Mouse (Mus musculus): Measurements from ENCODE around the gene Tpmt. TPM values are rescaled to one million over a fixed set of nuclear protein-coding genes. Genes with fewer than 3 reads are reported as not detected.

Tpmt gene
- polyA plus RNA-seq, 1 experiment from 2014 or later, result 13.1 TPM

DNA sequence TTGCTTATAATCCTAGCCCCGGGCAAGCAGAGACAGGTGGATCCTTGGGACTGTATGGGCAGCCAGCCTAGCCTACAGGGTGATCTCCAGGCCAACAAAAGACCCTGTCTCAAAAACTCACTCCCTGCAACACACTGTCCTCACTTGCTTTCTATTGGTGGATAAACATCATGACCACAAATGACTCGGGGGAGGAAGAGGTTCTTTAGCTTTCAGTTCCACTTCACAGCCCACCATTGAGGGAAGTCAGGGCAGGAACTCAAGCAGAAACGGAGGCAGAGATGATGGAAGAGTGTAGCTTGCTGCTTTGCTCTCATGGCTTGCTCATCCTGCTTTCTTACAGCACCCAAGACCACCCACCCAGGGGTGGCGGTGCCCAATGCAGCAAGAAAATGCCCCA, 47.2 kb downstream of the Tpmt start:
- WGBS (ENCODE audit: insufficient replicate concordance), result 43% methylated on average over 4 of the region's 4 CpGs
- H3K27ac ChIP-seq (ENCODE audit: low read length), result no peak overlapping the region
- no peaks in the 10 kb centered on the region for H3K9me3 ChIP-seq (replicated peaks; ENCODE audit: control insufficient read depth, low read length)
- no peak overlapping the region for H3K4me3 ChIP-seq (ENCODE audit: low read depth, low read length)
- H3K9ac ChIP-seq (ENCODE audit: low read depth, low read length), result no peak overlapping the region
- no peak overlapping the region for H3K4me2 ChIP-seq (ENCODE audit: low read depth, low read length)
- H3K4me1 ChIP-seq (ENCODE audit: control insufficient read depth, low read depth, low read length), result no peaks in the 10 kb centered on the region
- no peaks in the 10 kb centered on the region for H3K27me3 ChIP-seq (ENCODE audit: control insufficient read depth, insufficient read depth, low read depth, low read length)
- ATAC-seq (ENCODE audit: low read depth), result no peak
- H3K36me3 ChIP-seq (ENCODE audit: control insufficient read depth, insufficient read depth), result no peaks in the 10 kb centered on the region

DNA sequence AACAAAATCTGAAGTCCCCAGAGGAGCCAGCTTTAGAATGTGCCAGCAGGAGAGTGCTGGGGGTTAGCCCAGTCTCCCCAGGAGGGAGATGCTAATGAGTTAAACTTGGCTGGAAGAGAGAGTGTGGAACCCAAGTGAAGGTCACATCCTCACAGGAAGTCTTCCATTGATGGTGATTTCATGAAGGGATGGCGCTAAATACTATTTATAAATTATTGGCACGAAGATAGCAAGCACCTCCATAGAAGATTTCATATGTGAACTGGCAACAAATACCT, 51.3 kb downstream of the Tpmt start:
- 68% methylated on average over 2 of the region's 2 CpGs for WGBS (ENCODE audit: insufficient replicate concordance)
- Histone ChIP-seq H3K4me3 (ENCODE audit: low read depth, low read length) (no peak overlapping the region), H3K4me2 (ENCODE audit: low read depth, low read length) (no peak overlapping the region), H3K9me3 (replicated peaks; ENCODE audit: control insufficient read depth, low read length) (no peaks in the 10 kb centered on the region), H3K36me3 (ENCODE audit: control insufficient read depth, insufficient read depth) (no peaks in the 10 kb centered on the region), H3K27ac (ENCODE audit: low read length) (no peak overlapping the region), H3K27me3 (ENCODE audit: control insufficient read depth, insufficient read depth, low read depth, low read length) (no peaks in the 10 kb centered on the region), H3K9ac (ENCODE audit: low read depth, low read length) (no peak overlapping the region), H3K4me1 (ENCODE audit: control insufficient read depth, low read depth, low read length) (no peaks in the 10 kb centered on the region)
- ATAC-seq (ENCODE audit: low read depth), result no peak

DNA sequence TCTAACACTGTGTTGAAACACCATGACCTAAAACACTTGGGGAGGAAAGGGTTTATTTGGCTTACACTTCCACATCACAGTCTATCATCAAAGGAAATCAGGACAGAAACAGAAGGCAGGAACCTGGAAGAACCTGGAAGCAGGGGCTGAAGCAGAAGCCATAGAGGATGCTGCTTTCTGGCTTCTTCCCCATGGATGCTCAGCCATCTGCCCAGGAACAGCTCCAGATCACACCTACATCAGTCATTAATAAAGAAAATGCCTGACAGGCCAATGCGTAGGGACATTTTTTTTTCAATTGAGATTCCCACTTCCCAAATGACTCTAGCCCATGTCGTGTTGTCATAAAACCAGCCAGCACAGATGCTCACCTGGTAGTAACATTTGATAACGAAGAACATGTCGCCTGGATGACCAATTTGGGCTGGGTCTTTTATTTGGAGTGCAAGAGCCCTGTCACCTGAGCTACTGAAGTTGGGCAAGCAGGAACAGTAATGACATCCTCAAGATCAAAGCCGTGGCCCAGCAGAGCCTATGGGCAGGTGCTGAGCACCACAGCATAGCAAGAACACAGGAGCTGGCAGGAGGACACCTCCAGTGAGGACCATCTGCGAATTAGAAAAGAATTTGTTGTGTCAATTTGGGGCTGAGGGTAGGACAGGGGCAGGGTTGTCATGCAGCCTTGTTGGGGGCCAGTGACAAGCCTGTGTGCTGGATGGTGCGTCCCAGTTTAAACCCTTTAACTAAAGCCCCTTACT, 51.8 kb downstream of the Tpmt start:
- no peak for ATAC-seq (ENCODE audit: low read depth)
- Histone ChIP-seq H3K36me3 (ENCODE audit: control insufficient read depth, insufficient read depth) (no peaks in the 10 kb centered on the region), H3K9me3 (replicated peaks; ENCODE audit: control insufficient read depth, low read length) (no peaks in the 10 kb centered on the region), H3K4me2 (ENCODE audit: low read depth, low read length) (no peak overlapping the region), H3K4me1 (ENCODE audit: control insufficient read depth, low read depth, low read length) (no peaks in the 10 kb centered on the region), H3K27me3 (ENCODE audit: control insufficient read depth, insufficient read depth, low read depth, low read length) (no peaks in the 10 kb centered on the region), H3K27ac (ENCODE audit: low read length) (no peak overlapping the region), H3K9ac (ENCODE audit: low read depth, low read length) (no peak overlapping the region), H3K4me3 (ENCODE audit: low read depth, low read length) (no peak overlapping the region)
- WGBS (ENCODE audit: insufficient replicate concordance), result 66% methylated on average over 7 of the region's 7 CpGs

DNA sequence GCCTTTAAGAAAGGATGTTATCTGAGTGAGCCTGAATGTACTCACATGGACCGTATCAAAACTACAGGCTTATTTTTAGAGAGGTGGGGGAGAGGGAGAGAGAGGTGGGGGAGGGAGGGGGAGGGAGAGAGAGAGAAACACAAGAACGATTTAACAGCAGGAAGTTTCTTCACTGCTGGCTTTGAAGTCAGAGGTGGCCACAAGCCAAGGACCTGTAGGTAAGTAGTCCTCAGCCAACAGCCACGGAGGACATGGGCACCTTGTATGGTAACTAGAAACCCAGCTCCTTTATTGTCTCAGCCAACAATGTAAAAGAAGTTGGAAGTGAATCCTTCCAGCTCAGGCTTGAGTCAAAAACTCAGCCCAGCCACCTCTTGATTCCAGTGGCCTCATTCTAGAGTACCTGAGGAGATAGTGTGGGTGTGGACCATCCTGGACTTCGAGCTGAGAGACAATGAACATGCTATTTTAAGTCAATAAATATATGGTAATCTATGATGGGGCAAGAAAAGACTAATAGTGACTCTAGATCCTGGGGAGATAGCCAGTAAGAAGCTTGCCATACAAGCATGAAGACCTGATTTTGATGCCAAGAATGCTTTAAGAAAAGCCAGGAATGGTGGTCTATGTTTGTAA, 54.0 kb downstream of the Tpmt start:
- H3K27ac ChIP-seq (ENCODE audit: low read length), result no peak overlapping the region
- H3K36me3 ChIP-seq (ENCODE audit: control insufficient read depth, insufficient read depth), result no peaks in the 10 kb centered on the region
- no peaks in the 10 kb centered on the region for H3K4me1 ChIP-seq (ENCODE audit: control insufficient read depth, low read depth, low read length)
- no peak overlapping the region for H3K9ac ChIP-seq (ENCODE audit: low read depth, low read length)
- H3K27me3 ChIP-seq (ENCODE audit: control insufficient read depth, insufficient read depth, low read depth, low read length), result no peaks in the 10 kb centered on the region
- no peak overlapping the region for H3K4me2 ChIP-seq (ENCODE audit: low read depth, low read length)
- no peak for ATAC-seq (ENCODE audit: low read depth)
- 15% methylated on average over 4 of the region's 4 CpGs for WGBS (ENCODE audit: insufficient replicate concordance)
- H3K4me3 ChIP-seq (ENCODE audit: low read depth, low read length), result no peak overlapping the region
- no peaks in the 10 kb centered on the region for H3K9me3 ChIP-seq (replicated peaks; ENCODE audit: control insufficient read depth, low read length)

DNA sequence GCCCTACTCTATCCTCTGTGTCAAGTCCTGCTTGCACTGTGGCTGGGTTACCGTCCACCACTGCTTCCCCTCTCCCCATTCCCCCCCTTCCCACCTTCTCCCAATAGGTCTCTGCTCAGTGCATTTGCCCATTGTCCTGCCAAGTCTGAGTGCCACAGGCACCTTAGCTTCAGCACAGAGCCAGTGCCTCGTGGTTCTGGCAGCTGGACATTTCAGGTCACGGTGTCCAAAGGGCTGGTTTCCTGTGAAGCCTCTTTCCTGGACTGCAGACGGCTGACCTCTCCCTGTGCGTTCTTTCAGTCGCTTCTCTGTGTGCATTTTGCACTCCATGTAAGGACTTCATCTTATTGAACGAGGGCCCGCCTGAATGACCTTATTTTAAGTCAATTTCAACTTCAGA, 56.6 kb downstream of the Tpmt start:
- Histone ChIP-seq H3K4me2 (ENCODE audit: low read depth, low read length) (no peak overlapping the region), H3K4me1 (ENCODE audit: control insufficient read depth, low read depth, low read length) (no peaks in the 10 kb centered on the region), H3K4me3 (ENCODE audit: low read depth, low read length) (no peak overlapping the region), H3K9ac (ENCODE audit: low read depth, low read length) (no peak overlapping the region), H3K27ac (ENCODE audit: low read length) (no peak overlapping the region), H3K27me3 (ENCODE audit: control insufficient read depth, insufficient read depth, low read depth, low read length) (no peaks in the 10 kb centered on the region), H3K36me3 (ENCODE audit: control insufficient read depth, insufficient read depth) (no peaks in the 10 kb centered on the region), H3K9me3 (replicated peaks; ENCODE audit: control insufficient read depth, low read length) (no peaks in the 10 kb centered on the region)
- ATAC-seq (ENCODE audit: low read depth), result no peak
- 54% methylated on average over 8 of the region's 8 CpGs for WGBS (ENCODE audit: insufficient replicate concordance)

DNA sequence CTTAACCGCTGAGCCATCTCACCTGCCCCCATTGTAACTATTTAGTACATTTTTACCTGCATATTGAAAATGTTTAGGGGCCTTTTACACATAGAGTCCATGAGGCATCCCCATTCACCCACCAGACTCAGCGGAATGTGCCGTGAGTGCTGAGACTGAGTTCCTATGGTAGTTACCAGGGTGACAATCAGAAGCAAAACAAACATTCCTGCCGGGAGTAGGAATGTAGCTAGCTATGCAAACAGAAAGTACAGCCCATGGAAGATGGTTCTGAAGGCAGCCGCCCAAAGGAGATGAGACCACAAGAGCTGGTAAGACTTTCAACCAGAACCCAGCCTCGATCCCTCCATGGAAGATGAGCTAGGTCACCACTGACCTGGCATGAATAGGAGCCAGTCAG, 58.3 kb downstream of the Tpmt start:
- H3K27ac ChIP-seq (ENCODE audit: low read length), result no peak overlapping the region
- no peak for ATAC-seq (ENCODE audit: low read depth)
- H3K4me3 ChIP-seq (ENCODE audit: low read depth, low read length), result no peak overlapping the region
- H3K4me1 ChIP-seq (ENCODE audit: control insufficient read depth, low read depth, low read length), result no peaks in the 10 kb centered on the region
- 60% methylated on average over 6 of the region's 6 CpGs for WGBS (ENCODE audit: insufficient replicate concordance)
- H3K9ac ChIP-seq (ENCODE audit: low read depth, low read length), result no peak overlapping the region
- H3K9me3 ChIP-seq (replicated peaks; ENCODE audit: control insufficient read depth, low read length), result no peaks in the 10 kb centered on the region
- no peaks in the 10 kb centered on the region for H3K36me3 ChIP-seq (ENCODE audit: control insufficient read depth, insufficient read depth)
- H3K4me2 ChIP-seq (ENCODE audit: low read depth, low read length), result no peak overlapping the region
- no peaks in the 10 kb centered on the region for H3K27me3 ChIP-seq (ENCODE audit: control insufficient read depth, insufficient read depth, low read depth, low read length)

DNA sequence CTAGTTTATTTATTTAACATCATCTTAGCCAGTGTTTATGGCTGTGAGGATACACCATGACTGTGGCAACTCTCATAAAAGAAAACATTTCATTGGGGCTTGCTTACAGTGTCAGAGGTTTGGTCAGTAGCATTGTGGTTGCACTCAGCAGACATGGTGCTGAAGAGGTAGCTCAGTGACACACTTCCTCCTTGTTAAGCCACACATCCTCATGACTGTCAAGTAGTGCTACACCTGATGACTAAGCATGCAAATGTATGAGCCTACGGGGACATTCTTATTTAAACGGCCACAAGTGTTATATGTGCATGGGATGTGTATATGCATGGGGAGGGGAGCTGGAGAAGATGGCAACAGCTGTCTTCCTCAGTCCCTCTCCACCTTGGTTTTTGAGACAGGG, 60.7 kb downstream of the Tpmt start:
- ATAC-seq (ENCODE audit: low read depth), result no peak
- Histone ChIP-seq H3K4me2 (ENCODE audit: low read depth, low read length) (no peak overlapping the region), H3K4me1 (ENCODE audit: control insufficient read depth, low read depth, low read length) (no peaks in the 10 kb centered on the region), H3K9me3 (replicated peaks; ENCODE audit: control insufficient read depth, low read length) (no peaks in the 10 kb centered on the region), H3K36me3 (ENCODE audit: control insufficient read depth, insufficient read depth) (no peaks in the 10 kb centered on the region), H3K27ac (ENCODE audit: low read length) (no peak overlapping the region), H3K4me3 (ENCODE audit: low read depth, low read length) (no peak overlapping the region), H3K9ac (ENCODE audit: low read depth, low read length) (no peak overlapping the region), H3K27me3 (ENCODE audit: control insufficient read depth, insufficient read depth, low read depth, low read length) (no peaks in the 10 kb centered on the region)
- 28% methylated on average over 2 of the region's 2 CpGs for WGBS (ENCODE audit: insufficient replicate concordance)

DNA sequence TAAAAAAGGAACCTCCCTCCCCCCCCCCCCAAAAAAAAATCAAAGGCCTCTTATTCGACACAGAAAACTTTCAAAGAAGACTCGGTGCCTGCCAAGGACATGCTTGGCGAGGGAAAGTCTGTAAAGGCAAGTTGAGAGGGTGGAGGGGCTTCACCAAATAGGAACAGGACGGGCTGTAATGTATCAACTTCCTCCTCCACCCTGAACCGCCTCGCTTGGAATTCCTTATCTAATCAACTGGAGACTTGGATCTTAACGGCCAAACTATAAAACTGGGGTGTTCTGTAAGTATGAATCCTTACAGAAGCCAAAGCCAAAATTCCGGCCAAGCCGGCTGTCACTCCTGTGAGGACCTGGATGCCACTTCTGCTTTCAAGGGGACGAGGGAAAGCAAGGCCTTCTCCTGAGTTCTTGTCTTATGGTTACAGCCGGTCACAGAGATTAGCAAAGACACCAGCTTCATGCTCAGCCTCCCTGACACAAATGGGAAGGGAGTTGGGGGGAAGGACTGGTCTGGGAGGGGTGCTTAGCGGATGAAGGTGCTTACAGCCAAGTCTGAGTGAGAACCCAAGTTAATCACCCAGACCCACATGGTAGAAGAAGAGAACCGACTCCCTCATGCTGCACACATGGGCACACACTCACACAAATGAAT, 64.6 kb downstream of the Tpmt start:
- Histone ChIP-seq H3K9me3 (replicated peaks; ENCODE audit: control insufficient read depth, low read length) (no peaks in the 10 kb centered on the region), H3K4me3 (ENCODE audit: low read depth, low read length) (no peak overlapping the region), H3K27me3 (ENCODE audit: control insufficient read depth, insufficient read depth, low read depth, low read length) (no peaks in the 10 kb centered on the region), H3K36me3 (ENCODE audit: control insufficient read depth, insufficient read depth) (no peaks in the 10 kb centered on the region), H3K4me1 (ENCODE audit: control insufficient read depth, low read depth, low read length) (no peaks in the 10 kb centered on the region), H3K27ac (ENCODE audit: low read length) (no peak overlapping the region), H3K9ac (ENCODE audit: low read depth, low read length) (no peak overlapping the region), H3K4me2 (ENCODE audit: low read depth, low read length) (no peak overlapping the region)
- no peak for ATAC-seq (ENCODE audit: low read depth)
- 20% methylated on average over 13 of the region's 13 CpGs for WGBS (ENCODE audit: insufficient replicate concordance)

DNA sequence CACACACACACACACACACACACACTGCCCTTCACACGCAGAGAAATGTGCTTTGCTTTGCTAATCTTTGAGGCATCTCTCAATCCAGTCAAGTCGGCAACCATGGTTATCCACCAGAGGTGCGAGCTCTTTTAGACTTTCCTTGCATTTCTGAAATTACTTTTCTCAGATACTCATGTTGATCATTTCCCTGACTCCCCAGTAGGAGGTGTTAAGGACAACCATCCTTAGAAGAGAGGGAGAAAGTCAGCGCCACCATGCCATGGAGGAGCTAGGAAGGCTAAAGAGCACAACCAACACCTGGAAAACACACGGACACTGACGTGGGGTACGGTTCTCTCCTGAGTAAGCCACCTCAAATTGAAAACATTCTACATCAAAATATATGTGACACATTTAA, 68.0 kb downstream of the Tpmt start:
- H3K27me3 ChIP-seq (ENCODE audit: control insufficient read depth, insufficient read depth, low read depth, low read length), result no peaks in the 10 kb centered on the region
- no peak overlapping the region for H3K4me2 ChIP-seq (ENCODE audit: low read depth, low read length)
- H3K9ac ChIP-seq (ENCODE audit: low read depth, low read length), result no peak overlapping the region
- no peak overlapping the region for H3K27ac ChIP-seq (ENCODE audit: low read length)
- no peak for ATAC-seq (ENCODE audit: low read depth)
- H3K9me3 ChIP-seq (replicated peaks; ENCODE audit: control insufficient read depth, low read length), result no peaks in the 10 kb centered on the region
- 55% methylated on average over 7 of the region's 7 CpGs for WGBS (ENCODE audit: insufficient replicate concordance)
- H3K4me3 ChIP-seq (ENCODE audit: low read depth, low read length), result no peak overlapping the region
- no peaks in the 10 kb centered on the region for H3K36me3 ChIP-seq (ENCODE audit: control insufficient read depth, insufficient read depth)
- no peaks in the 10 kb centered on the region for H3K4me1 ChIP-seq (ENCODE audit: control insufficient read depth, low read depth, low read length)
